Mouse (Mus musculus): Measurements from ENCODE around the gene 3110082I17Rik. TPM values are rescaled to one million over a fixed set of nuclear protein-coding genes. Genes with fewer than 3 reads are reported as not detected.

The 3110082I17Rik gene
- total RNA-seq, 2 experiments from 2014 or later: 5.0 to 5.3 TPM

- intact Hi-C loops (cut with DNase I): no loop called here
- no peak for DNase-seq (ENCODE audit: low spot score)
These were observed 75.8 kb downstream of the 3110082I17Rik start for GRCm38 (mm10) chr5:139384531-139384930.

DNA sequence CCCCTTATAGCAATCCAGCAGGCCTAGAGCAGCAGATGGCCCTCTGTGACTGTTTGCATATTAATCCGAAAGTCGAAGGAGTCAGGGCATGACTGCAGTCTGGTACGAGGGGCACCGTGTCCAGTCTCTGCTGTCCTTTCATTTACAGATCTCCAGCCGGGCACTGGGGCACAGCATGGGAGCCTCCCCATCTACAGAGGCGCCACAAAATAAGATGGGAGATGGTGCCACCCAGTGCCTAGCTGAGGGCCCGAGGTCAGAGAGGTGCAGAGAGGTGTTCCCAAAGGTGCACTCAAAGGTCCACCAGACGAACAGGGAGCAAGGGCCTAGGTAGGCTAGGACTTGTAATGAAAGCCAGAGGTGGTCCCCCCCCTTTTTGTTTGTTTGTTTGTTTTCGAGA is 77.1 kb downstream of the 3110082I17Rik start:
- DNase-seq (ENCODE audit: low spot score): no peak
- intact Hi-C loops (cut with DNase I): no loop called here

DNA sequence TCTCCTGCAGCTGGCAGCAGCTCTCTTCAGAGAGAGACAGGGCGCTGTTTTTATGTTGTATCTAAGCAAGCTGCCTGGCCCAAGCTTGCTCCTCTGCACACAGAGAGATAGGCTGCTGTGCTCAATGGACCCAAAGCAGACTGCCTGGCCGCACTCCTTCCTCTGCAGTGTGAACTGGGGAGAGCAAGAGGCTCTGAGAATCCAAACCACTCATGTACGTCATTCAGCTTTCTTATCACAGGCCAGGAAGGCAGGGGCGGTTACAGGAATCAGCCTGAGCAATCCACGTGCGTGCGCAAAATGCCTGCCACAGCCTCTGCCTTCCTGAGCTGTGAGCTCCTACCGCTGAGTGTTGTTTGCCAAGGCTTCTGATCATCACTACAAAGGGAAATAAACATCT is 77.6 kb downstream of the 3110082I17Rik start:
- DNase-seq (ENCODE audit: low spot score): peak; percentile 70
- intact Hi-C loops (cut with DNase I): no loop called here

GRCm38 (mm10) chr5:139381586-139382513 is 78.5 kb downstream of the 3110082I17Rik start:
- intact Hi-C loops (cut with DNase I): no loop called here
- no peak for DNase-seq (ENCODE audit: low spot score)

- intact Hi-C loops (cut with DNase I): no loop called here
- DNase-seq (ENCODE audit: low spot score): peak; percentile 95
These were observed 79.7 kb downstream of the 3110082I17Rik start for GRCm38 (mm10) chr5:139380385-139381248.

- DNase-seq (ENCODE audit: low spot score): no peak
- intact Hi-C loops (cut with DNase I): no loop called here
These were observed 80.4 kb downstream of the 3110082I17Rik start for GRCm38 (mm10) chr5:139379771-139380384.

- intact Hi-C loops (cut with DNase I): no loop called here
- DNase-seq (ENCODE audit: low spot score): peak; percentile 72
These were observed 81.2 kb downstream of the 3110082I17Rik start for GRCm38 (mm10) chr5:139378986-139379629.

GRCm38 (mm10) chr5:139378271-139378556 is 82.1 kb downstream of the 3110082I17Rik start:
- no peak for DNase-seq (ENCODE audit: low spot score)
- intact Hi-C loops (cut with DNase I): no loop called here

- peak; percentile 60 for DNase-seq (ENCODE audit: low spot score)
- intact Hi-C loops (cut with DNase I): no loop called here
These were observed 82.7 kb downstream of the 3110082I17Rik start, which contains the start of gene Gpr146 for GRCm38 (mm10) chr5:139377468-139378270. Gene Gpr146 (plus strand): TSS chr5:139377697.

- DNase-seq (ENCODE audit: low spot score): no peak
- intact Hi-C loops (cut with DNase I): no loop called here
These were observed 85.5 kb downstream of the 3110082I17Rik start for GRCm38 (mm10) chr5:139374841-139375240.

- DNase-seq (ENCODE audit: low spot score): no peak
- intact Hi-C loops (cut with DNase I): no loop called here
These were observed 86.4 kb downstream of the 3110082I17Rik start for GRCm38 (mm10) chr5:139373889-139374444.

DNA sequence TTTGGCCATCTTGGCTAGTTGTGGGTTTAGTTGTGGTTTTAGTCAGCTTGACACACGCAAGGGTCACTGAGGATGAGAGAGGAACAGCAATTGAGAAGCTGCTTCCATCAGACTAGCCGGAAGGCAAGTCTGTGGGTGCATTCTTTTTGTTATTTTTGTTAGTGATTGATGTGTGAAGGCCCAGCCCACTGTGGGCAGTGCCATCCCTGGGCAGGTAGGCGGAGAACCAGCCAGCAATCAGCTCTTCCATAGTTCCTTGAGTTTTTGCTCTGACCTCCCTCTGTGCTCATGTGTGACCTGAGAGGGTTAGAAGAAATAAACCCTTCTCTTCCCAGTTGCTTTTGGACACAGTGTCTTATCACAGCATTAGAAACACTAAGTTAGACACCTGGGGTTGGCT is 87.2 kb downstream of the 3110082I17Rik start:
- no peak for DNase-seq (ENCODE audit: low spot score)
- intact Hi-C loops (cut with DNase I): no loop called here

DNA sequence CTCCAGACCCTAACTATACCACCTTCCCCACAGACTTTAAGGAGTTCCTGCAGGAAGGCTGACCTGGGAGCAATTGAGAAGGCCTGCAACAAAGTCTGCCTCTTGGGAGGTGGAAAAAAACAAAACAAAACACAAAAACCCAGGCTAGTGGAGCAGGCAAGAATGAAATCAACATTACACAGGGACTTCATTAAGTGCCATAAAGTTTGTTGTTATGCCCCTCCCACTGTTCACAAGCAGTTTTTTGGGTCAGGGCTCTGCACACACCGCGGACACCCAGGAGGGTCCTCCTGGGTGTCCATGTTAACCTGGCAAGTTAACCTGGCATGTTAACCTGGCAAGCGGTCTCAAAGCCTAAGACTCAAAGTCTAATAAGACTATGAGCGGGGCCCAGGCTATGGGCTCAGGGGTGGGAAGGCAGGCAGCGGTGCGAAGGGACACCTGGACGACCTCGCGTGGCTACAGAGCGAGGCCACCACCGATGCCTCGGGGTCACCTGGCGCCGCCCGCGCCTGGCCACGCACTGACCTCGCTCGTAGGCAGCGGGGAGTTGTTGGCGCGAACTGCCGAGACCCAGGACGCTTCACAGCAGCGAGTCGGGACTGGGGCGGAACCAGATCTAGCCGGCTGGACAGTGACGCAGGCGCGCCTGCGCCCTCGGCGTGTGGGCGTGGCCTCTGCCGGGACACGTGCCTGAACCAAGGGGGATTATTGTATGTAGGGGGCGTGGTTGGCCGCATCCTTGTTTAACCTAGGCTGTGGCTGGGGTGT is 88.5 kb downstream of the 3110082I17Rik start:
- peak; percentile 85 for DNase-seq (ENCODE audit: low spot score)
- intact Hi-C loops (cut with DNase I): no loop called here

- intact Hi-C loops (cut with DNase I): no loop called here
- no peak for DNase-seq (ENCODE audit: low spot score)
These were observed 89.2 kb downstream of the 3110082I17Rik start for GRCm38 (mm10) chr5:139371118-139371517.

GRCm38 (mm10) chr5:139370336-139370735 is 90.0 kb downstream of the 3110082I17Rik start:
- intact Hi-C loops (cut with DNase I): no loop called here
- no peak for DNase-seq (ENCODE audit: low spot score)

DNA sequence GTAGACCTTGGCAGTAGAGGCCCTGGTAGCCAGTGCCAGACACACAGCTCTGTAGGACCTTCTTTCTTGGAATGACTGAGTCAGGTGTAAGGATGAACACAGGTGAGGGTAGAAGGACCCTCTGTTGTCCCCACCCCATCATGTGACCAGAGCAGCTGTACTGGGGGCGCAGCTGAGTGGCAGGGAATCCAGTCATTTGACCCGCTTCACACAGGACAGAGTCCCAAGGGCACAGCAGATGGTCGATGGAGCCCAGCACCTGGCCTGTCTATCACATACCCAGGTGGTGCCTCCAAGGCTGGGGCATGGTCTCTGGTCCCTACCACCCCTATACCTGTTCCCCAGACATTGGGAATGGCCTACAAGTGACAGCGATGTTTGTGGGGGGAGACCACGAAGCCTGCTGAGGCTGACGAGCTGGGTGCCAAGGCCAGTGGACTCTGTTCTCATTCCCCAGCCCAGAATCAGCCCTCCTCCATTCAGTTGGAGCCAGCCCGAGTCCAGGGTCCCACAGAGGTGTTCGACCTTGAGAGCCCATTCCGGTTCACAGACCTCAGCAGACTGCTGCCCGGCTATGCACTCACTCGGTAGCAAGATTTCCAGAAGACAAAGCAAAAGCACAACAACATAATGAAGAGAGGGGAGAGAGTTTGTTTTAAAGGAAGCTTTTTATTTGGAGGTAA is 91.5 kb downstream of the 3110082I17Rik start:
- DNase-seq (ENCODE audit: low spot score): no peak
- intact Hi-C loops (cut with DNase I): no loop called here

GRCm38 (mm10) chr5:139367884-139368458 is 92.4 kb downstream of the 3110082I17Rik start:
- intact Hi-C loops (cut with DNase I): no loop called here
- DNase-seq (ENCODE audit: low spot score): no peak
